8 mouse cellular contexts compared by ENCODE assay signal in the genomic region with DNA sequence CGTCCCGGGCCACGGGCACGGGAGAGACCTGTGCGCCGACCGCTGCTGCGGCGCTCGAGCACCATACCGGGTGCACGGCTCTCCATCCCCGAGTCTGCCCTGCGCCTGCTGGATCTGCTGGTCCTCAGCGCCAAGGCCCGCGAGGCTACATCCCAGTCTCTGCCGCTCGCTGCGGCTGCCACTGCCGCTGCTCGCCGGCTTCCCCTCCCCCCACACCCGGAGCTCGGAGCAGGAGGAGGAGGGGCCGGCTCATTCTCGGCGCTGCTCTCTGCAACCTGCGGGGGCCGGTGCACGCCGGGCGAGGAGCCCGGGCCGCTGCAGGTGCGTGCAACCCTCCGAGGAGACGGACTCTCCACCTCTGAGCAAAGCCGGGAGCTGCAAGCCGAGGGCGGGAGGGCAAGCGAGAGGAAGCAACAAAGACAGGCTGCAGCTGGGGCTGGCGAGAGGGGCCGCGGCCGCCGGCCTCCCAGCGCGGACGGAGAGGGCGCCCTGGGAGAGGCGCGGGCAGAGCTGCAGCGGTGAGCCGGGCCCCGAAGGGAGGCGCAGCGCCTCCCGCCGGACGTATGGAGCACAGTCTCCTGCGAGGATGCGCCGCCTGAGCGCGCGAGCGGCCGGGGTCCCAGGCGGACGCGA. TPM values are rescaled to one million over a fixed set of nuclear protein-coding genes. Genes with fewer than 3 reads are reported as not detected.
DNase-seq lines count a peak whose midpoint lies in the region; ATAC-seq lines count a peak whose summit lies in the region.

A gene (plus strand): TSS at position 452 of the 633 bp plus-strand sequence.

- H3K9me3 ChIP-seq in heart, embryonic 12.5 days (replicated peaks), result peaks cover 12% of the 10 kb centered on the region
- H3K9me3 ChIP-seq in kidney, embryonic 16.5 days (ENCODE audit: low read length), result peaks cover 6% of the 10 kb centered on the region
- H3K9me3 ChIP-seq in liver, embryonic 13.5 days (replicated peaks), result no peaks in the 10 kb centered on the region; the same call in 1 of the 2 replicates

- ATAC-seq in heart, embryonic 12.5 days (ENCODE audit: insufficient number of reproducible peaks, low FRiP score), result peak; percentile 70
- ATAC-seq in kidney, embryonic 16.5 days (ENCODE audit: low FRiP score, low TSS enrichment), result peak; percentile 69
- ATAC-seq in liver, embryonic 13.5 days (ENCODE audit: low read depth), result peak; percentile 49

- DNase-seq in CD4-positive helper T cell, adult 2 months (ENCODE audit: low read depth, low spot score), result peak; percentile 83
- no peak for DNase-seq in adrenal gland, adult 8-10 months
- DNase-seq in embryo, embryonic 9.5 days (ENCODE audit: extremely low spot score), result peak; percentile 82
- peak; percentile 23 for DNase-seq in liver, embryonic 13.5 days
- peak; percentile 30 to 52 for DNase-seq in natural killer cell, adult 2 months (ENCODE audit: low spot score in 2 of 2)
- peak; percentile 85 for DNase-seq in testis, postnatal 10 days (ENCODE audit: low spot score)

- peak within 1 kb of the TSS; percentile 79 for H3K4me3 ChIP-seq in heart, embryonic 12.5 days
- H3K4me3 ChIP-seq in kidney, embryonic 16.5 days (ENCODE audit: low read length), result peak within 1 kb of the TSS; percentile 73
- H3K4me3 ChIP-seq in liver, embryonic 13.5 days (replicated peaks), result peak within 1 kb of the TSS; percentile 67

- peaks cover 58% of the 10 kb centered on the region for H3K27me3 ChIP-seq in heart, embryonic 12.5 days (replicated peaks)
- H3K27me3 ChIP-seq in kidney, embryonic 16.5 days (ENCODE audit: insufficient read depth, low read length), result peaks cover 3% of the 10 kb centered on the region; the same call in 1 of the 2 replicates
- peaks cover 73% of the 10 kb centered on the region for H3K27me3 ChIP-seq in liver, embryonic 13.5 days

- peak within 1 kb of the TSS; percentile 28; the same call in 1 of the 2 replicates for H3K27ac ChIP-seq in heart, embryonic 12.5 days (ENCODE audit: poor library complexity, severe bottlenecking)
- peak within 1 kb of the TSS; percentile 85 for H3K27ac ChIP-seq in kidney, embryonic 16.5 days (ENCODE audit: low read length)
- H3K27ac ChIP-seq in liver, embryonic 13.5 days, result peak within 1 kb of the TSS; percentile 18; the same call in 1 of the 2 replicates

- WGBS in heart, embryonic 12.5 days, result 0% methylated on average over 63 of the region's 72 CpGs
- WGBS in kidney, embryonic 16.5 days, result under 1% methylated on average over 66 of the region's 72 CpGs
- WGBS in liver, embryonic 13.5 days (ENCODE audit: insufficient replicate concordance), result under 1% methylated on average over 72 of the region's 72 CpGs

- peak within 1 kb of the TSS; percentile 99 for H3K4me2 ChIP-seq in heart, embryonic 12.5 days
- peak within 1 kb of the TSS; percentile 97 for H3K4me2 ChIP-seq in kidney, embryonic 16.5 days (replicated peaks; ENCODE audit: low read depth, low read length)
- peak within 1 kb of the TSS; percentile 86 for H3K4me2 ChIP-seq in liver, embryonic 13.5 days

- H3K4me1 ChIP-seq in heart, embryonic 12.5 days (replicated peaks), result peaks cover 50% of the 10 kb centered on the region
- H3K4me1 ChIP-seq in kidney, embryonic 16.5 days (ENCODE audit: insufficient read depth, low read length), result peaks cover 55% of the 10 kb centered on the region
- peaks cover 57% of the 10 kb centered on the region for H3K4me1 ChIP-seq in liver, embryonic 13.5 days (replicated peaks)

- H3K9ac ChIP-seq in heart, embryonic 12.5 days, result peak within 1 kb of the TSS; percentile 75
- peak within 1 kb of the TSS; percentile 74 for H3K9ac ChIP-seq in kidney, embryonic 16.5 days (replicated peaks; ENCODE audit: low read length)
- H3K9ac ChIP-seq in liver, embryonic 13.5 days, result peak within 1 kb of the TSS; percentile 57

- H3K36me3 ChIP-seq in heart, embryonic 12.5 days, result no peaks in the 10 kb centered on the region
- H3K36me3 ChIP-seq in kidney, embryonic 16.5 days (ENCODE audit: insufficient read depth, low read length), result no peaks in the 10 kb centered on the region
- no peaks in the 10 kb centered on the region for H3K36me3 ChIP-seq in liver, embryonic 13.5 days

RNA-seq across cellular contexts. Expression of the gene that starts here (rescaled TPM):
- total RNA-seq in adrenal gland, adult 8-10 months (2022), result 10 to 100 TPM; 28.1 to 47.2 (median 33.7) TPM
- 0.63 and 1.1 TPM in 2 replicates for polyA plus RNA-seq in heart, embryonic 12.5 days (2016; fragmentation: Nextera tagmentation; extraction: Ambion mirVana)
- 4.1 and 4.5 TPM in 2 replicates for polyA plus RNA-seq in kidney, embryonic 16.5 days (2015; fragmentation: Nextera tagmentation; extraction: Ambion mirVana)
- polyA plus RNA-seq in liver, embryonic 13.5 days (2015; fragmentation: Nextera tagmentation; extraction: Ambion mirVana), result 0.58 and 0.61 TPM in 2 replicates

Comparison
In these comparisons a context has a peak if more than half of its experiments do, and no peak if none do; other contexts are left out.
1. Peak in DNase-seq, ATAC-seq, H3K4me3 ChIP-seq, H3K27ac ChIP-seq, H3K9ac ChIP-seq and H3K4me2 ChIP-seq in liver, embryonic 13.5 days; RNA of the gene not detected or under 1 TPM.
2. H3K27ac ChIP-seq: peak in every context shown above with its lines; median percentile 85 in kidney, embryonic 16.5 days; 28 in heart, embryonic 12.5 days; 18 in liver, embryonic 13.5 days.